In the genomic region with DNA sequence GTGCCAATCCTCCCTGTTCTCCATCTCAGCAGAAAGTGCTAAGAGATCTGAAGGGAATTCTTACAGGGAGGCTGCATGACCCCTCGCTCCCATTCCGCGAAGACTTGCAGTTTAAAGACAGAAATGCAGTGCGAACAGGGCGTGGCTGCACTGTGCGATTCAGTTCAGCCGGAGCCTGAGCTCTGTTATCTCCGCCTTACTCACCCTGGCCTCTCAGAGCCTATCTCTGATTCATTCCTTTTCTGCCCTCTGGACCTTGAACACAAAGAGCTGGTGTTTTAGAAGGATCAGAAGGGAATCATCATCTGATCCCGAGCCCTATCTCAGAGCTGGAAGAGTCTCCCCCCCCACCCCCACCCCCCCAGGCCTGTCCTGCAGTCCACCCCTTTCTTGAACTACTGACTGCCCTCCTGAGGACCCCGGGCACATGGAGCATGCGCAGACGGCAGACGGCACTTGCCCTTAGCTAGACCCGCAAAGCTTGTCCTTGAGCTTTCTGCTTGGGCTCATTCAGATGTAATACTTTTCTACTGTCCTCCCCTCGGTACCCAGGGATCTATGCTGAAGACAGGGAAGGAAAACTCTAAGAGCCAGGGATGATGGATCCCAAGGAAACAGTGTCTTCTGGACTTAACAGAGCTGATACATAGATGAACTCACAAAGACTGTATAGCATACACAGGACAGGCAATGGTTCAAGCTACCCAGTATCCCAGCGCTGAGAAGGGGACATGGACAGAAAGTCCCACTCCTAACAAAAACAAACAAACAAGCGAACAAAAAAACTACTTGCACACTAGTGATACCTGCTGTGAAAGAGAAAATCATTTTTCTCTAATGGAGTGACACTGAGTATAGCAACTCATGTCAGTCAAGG, we compare ENCODE assay signal across 9 mouse cellular contexts. TPM values are rescaled to one million over a fixed set of nuclear protein-coding genes. Genes with fewer than 3 reads are reported as not detected.
DNase-seq lines count a peak whose midpoint lies in the region; ATAC-seq lines count a peak whose summit lies in the region.
"Had no signal": no experiment of that assay in that cellular context is flagged by ENCODE, and none has a peak within 500 bp of the region (broad histone marks: within the 10 kb centered on the region; RNA-seq: fewer than 3 reads in every experiment).

No protein-coding gene starts in this region.

- peak overlapping the region; percentile 28 for H3K27ac ChIP-seq in heart, embryonic 16.5 days (ENCODE audit: low read length)
- no peak overlapping the region for H3K27ac ChIP-seq in liver, embryonic 16.5 days (ENCODE audit: low read length)
- no peak overlapping the region for H3K27ac ChIP-seq in neural tube, embryonic 15.5 days (replicated peaks)

- H3K4me2 ChIP-seq in heart, embryonic 16.5 days (ENCODE audit: low read depth, low read length) = peak overlapping the region; percentile 56
- peak overlapping the region; percentile 46 for H3K4me2 ChIP-seq in liver, embryonic 16.5 days (ENCODE audit: low read depth, low read length)
- H3K4me2 ChIP-seq in neural tube, embryonic 15.5 days = peak overlapping the region; percentile 47

- no peaks in the 10 kb centered on the region for H3K9me3 ChIP-seq in heart, embryonic 16.5 days (replicated peaks; ENCODE audit: control insufficient read depth, low read length)
- H3K9me3 ChIP-seq in liver, embryonic 16.5 days (replicated peaks; ENCODE audit: control insufficient read depth, low read length) = no peaks in the 10 kb centered on the region
- H3K9me3 ChIP-seq in neural tube, embryonic 15.5 days (replicated peaks) = no peaks in the 10 kb centered on the region

- peak overlapping the region; percentile 32 for H3K9ac ChIP-seq in heart, embryonic 16.5 days (ENCODE audit: low read length)
- no peak overlapping the region for H3K9ac ChIP-seq in liver, embryonic 16.5 days (ENCODE audit: low read depth, low read length)
- no peak overlapping the region for H3K9ac ChIP-seq in neural tube, embryonic 15.5 days (replicated peaks)

- H3K4me3 ChIP-seq in heart, embryonic 16.5 days (ENCODE audit: low read length) = peak overlapping the region; percentile 37
- peak overlapping the region; percentile 35; the same call in 1 of the 2 replicates for H3K4me3 ChIP-seq in liver, embryonic 16.5 days (ENCODE audit: low read depth, low read length)
- H3K4me3 ChIP-seq in neural tube, embryonic 15.5 days (replicated peaks) = peak overlapping the region; percentile 24; the same call in 1 of the 2 replicates
- H3K4me3 ChIP-seq: erythroblast, embryonic 14.5 days had no signal

- ATAC-seq in heart, embryonic 16.5 days (replicated peaks; ENCODE audit: extremely low read depth, insufficient read depth, low FRiP score) = peak; percentile 83
- ATAC-seq in liver, embryonic 16.5 days (ENCODE audit: low read depth) = peak; percentile 65
- ATAC-seq in neural tube, embryonic 15.5 days (ENCODE audit: low FRiP score) = peak; percentile 45; the same call in 1 of the 2 replicates

- H3K36me3 ChIP-seq in heart, embryonic 16.5 days (ENCODE audit: control insufficient read depth, insufficient read depth) = no peaks in the 10 kb centered on the region
- H3K36me3 ChIP-seq in liver, embryonic 16.5 days (ENCODE audit: control insufficient read depth, insufficient read depth) = no peaks in the 10 kb centered on the region
- H3K36me3 ChIP-seq in neural tube, embryonic 15.5 days = no peaks in the 10 kb centered on the region

- WGBS in heart, embryonic 16.5 days = 16% methylated on average over 17 of the region's 17 CpGs
- 34% methylated on average over 17 of the region's 17 CpGs for WGBS in liver, embryonic 16.5 days (ENCODE audit: insufficient replicate concordance)
- 58% methylated on average over 17 of the region's 17 CpGs for WGBS in neural tube, embryonic 15.5 days

- no peaks in the 10 kb centered on the region for H3K27me3 ChIP-seq in heart, embryonic 16.5 days (ENCODE audit: control insufficient read depth, insufficient read depth, low read length)
- no peaks in the 10 kb centered on the region for H3K27me3 ChIP-seq in liver, embryonic 16.5 days (ENCODE audit: control insufficient read depth, insufficient read depth, low read depth, low read length)
- no peaks in the 10 kb centered on the region for H3K27me3 ChIP-seq in neural tube, embryonic 15.5 days (replicated peaks)

- H3K4me1 ChIP-seq in heart, embryonic 16.5 days (ENCODE audit: control insufficient read depth, insufficient read depth, low read length) = peaks cover 3% of the 10 kb centered on the region; the same call in 1 of the 2 replicates
- peaks cover 2% of the 10 kb centered on the region; the same call in 1 of the 2 replicates for H3K4me1 ChIP-seq in liver, embryonic 16.5 days (ENCODE audit: control insufficient read depth, low read depth, low read length)
- H3K4me1 ChIP-seq in neural tube, embryonic 15.5 days = no peaks in the 10 kb centered on the region

- DNase-seq in R1 (ENCODE audit: low read depth, low spot score) = peak; percentile 82
- DNase-seq in brain, adult 2 months (ENCODE audit: low read depth, low spot score) = peak; percentile 17
- no peak for DNase-seq in frontal cortex, postnatal 10 days (ENCODE audit: low spot score in 2 of 2)
- no peak for DNase-seq in thymus, postnatal 4 days
- DNase-seq in right cerebral cortex, postnatal 10 days (ENCODE audit: low spot score in 2 of 2) = no peak

RNA-seq across cellular contexts. Expression of gene Ppp1r12a, which starts 48.4 kb away (rescaled TPM):
- 91.0 and 95.4 TPM in 2 replicates for polyA plus RNA-seq in heart, embryonic 16.5 days (2015; fragmentation: Nextera tagmentation; extraction: Ambion mirVana)
- 29.7 and 30.5 TPM in 2 replicates for polyA plus RNA-seq in liver, embryonic 16.5 days (2015; fragmentation: Nextera tagmentation; extraction: Ambion mirVana)
- 63.4 and 73.3 TPM in 2 replicates for polyA plus RNA-seq in neural tube, embryonic 15.5 days (2015; fragmentation: Nextera tagmentation; extraction: Ambion mirVana)

Comparison
In these comparisons a context has a peak if more than half of its experiments do, and no peak if none do; other contexts are left out.
1. DNase-seq: peak in R1 (single experiment) and brain, adult 2 months (single experiment); none in frontal cortex, postnatal 10 days (0 of 2), thymus, postnatal 4 days (single experiment) and right cerebral cortex, postnatal 10 days (0 of 2).
2. Peak in every context shown above with its lines, with median percentiles within 50 percentile points of each other: ATAC-seq, H3K4me2 ChIP-seq and H3K4me3 ChIP-seq.